Mouse (Mus musculus): ENCODE measurements around the gene Lrrc8e. TPM values are rescaled to one million over a fixed set of nuclear protein-coding genes. Genes with fewer than 3 reads are reported as not detected.

Gene Lrrc8e
- polyA plus RNA-seq, 2 experiments: 0.30 to 0.37 TPM

DNA sequence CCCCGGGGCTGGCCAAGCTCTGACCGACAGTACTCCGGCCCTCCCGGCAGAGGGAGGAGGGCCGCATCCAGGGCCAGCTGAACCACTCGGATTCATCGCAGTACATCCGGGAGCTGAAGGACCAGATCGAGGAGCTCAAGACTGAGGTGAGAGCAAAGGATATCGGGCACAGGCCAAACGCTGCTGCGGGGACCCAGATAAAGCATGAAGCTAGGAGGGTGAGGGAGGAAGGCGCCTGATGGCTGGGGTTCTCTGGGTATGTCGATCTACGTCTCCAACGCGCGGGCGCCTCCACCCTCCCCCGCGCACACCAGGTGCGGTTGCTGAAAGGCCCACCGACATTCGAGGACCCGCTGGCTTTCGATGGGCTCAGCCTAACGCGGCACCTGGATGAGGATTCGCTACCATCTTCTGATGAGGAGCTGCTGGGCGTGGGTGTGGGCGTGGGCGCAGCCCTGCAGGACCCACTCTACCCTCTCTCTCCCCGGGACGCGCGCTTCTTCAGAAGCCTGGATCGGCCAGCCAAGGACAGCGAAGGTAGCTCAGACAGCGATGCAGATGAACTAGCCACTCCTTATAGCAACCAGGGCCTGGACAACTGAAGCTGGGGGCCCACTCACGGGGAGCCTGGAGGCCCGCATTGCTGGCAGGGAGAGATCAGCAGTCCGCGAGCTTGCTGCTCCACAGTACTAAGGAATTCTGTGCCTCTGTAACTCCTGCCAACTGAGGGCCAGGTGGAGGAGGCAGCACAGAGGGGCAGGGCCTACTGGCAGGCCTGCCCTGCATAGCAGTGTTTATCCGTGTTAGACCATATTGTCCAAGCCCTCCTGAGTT, 20.2 kb upstream of the Lrrc8e start:
- DNase-seq (ENCODE audit: low spot score): no peak
- no peak for TF ChIP-seq POLR2A (IDR thresholded peaks at IDR 0.05; ENCODE audit: borderline replicate concordance, extremely low read depth, insufficient read depth, insufficient read length)
- peak overlapping the region; percentile 31; the same call in 1 of the 2 replicates for H3K9ac ChIP-seq (ENCODE audit: low read depth, low read length, severe bottlenecking)
- no peak overlapping the region; the same call in 1 of the 2 replicates for H3K4me3 ChIP-seq (replicated peaks; ENCODE audit: low read length)
- no peak for ATAC-seq (ENCODE audit: low FRiP score, low read depth)
- H3K4me1 ChIP-seq (ENCODE audit: control insufficient read depth, insufficient read depth, low read length): peaks cover 5% of the 10 kb centered on the region; the same call in 1 of the 2 replicates
- H3K27ac ChIP-seq (replicated peaks; ENCODE audit: low read depth, low read length): no peak overlapping the region
- H3K27me3 ChIP-seq (ENCODE audit: control insufficient read depth, insufficient read depth, low read length): peaks cover 26% of the 10 kb centered on the region
- WGBS: 16% methylated on average over 44 of the region's 44 CpGs
- H3K9me3 ChIP-seq (ENCODE audit: control insufficient read depth, low read length): no peaks in the 10 kb centered on the region
- 0 out of 2 replicates have a peak overlapping the region, but pooled peaks have one; percentile 19 for H3K4me2 ChIP-seq (replicated peaks; ENCODE audit: low read depth, low read length, severe bottlenecking)
- H3K36me3 ChIP-seq (ENCODE audit: control insufficient read depth, insufficient read depth, low read length): peaks cover 23% of the 10 kb centered on the region

GRCm38 (mm10) chr8:4207016-4207350, 19.6 kb upstream of the Lrrc8e start:
- DNase-seq (ENCODE audit: low spot score) (no peak), ATAC-seq (ENCODE audit: low FRiP score, low read depth) (no peak)
- Histone ChIP-seq H3K4me1 (ENCODE audit: control insufficient read depth, insufficient read depth, low read length) (peaks cover 5% of the 10 kb centered on the region; the same call in 1 of the 2 replicates), H3K4me2 (replicated peaks; ENCODE audit: low read depth, low read length, severe bottlenecking) (no peak overlapping the region), H3K9ac (ENCODE audit: low read depth, low read length, severe bottlenecking) (no peak overlapping the region), H3K9me3 (ENCODE audit: control insufficient read depth, low read length) (no peaks in the 10 kb centered on the region), H3K36me3 (ENCODE audit: control insufficient read depth, insufficient read depth, low read length) (peaks cover 23% of the 10 kb centered on the region), H3K27ac (replicated peaks; ENCODE audit: low read depth, low read length) (no peak overlapping the region), H3K27me3 (ENCODE audit: control insufficient read depth, insufficient read depth, low read length) (peaks cover 26% of the 10 kb centered on the region), H3K4me3 (replicated peaks; ENCODE audit: low read length) (no peak overlapping the region)
- TF ChIP-seq POLR2A (IDR thresholded peaks at IDR 0.05; ENCODE audit: borderline replicate concordance, extremely low read depth, insufficient read depth, insufficient read length): no peak
- WGBS: 71% methylated on average over 2 of the region's 2 CpGs

GRCm38 (mm10) chr8:4211097-4211496, 15.5 kb upstream of the Lrrc8e start:
- no peak for TF ChIP-seq POLR2A (IDR thresholded peaks at IDR 0.05; ENCODE audit: borderline replicate concordance, extremely low read depth, insufficient read depth, insufficient read length)
- no peak overlapping the region for H3K9ac ChIP-seq (ENCODE audit: low read depth, low read length, severe bottlenecking)
- H3K4me1 ChIP-seq (ENCODE audit: control insufficient read depth, insufficient read depth, low read length): peaks cover 22% of the 10 kb centered on the region
- H3K27me3 ChIP-seq (ENCODE audit: control insufficient read depth, insufficient read depth, low read length): peaks cover 24% of the 10 kb centered on the region
- H3K4me2 ChIP-seq (replicated peaks; ENCODE audit: low read depth, low read length, severe bottlenecking): no peak overlapping the region
- H3K27ac ChIP-seq (replicated peaks; ENCODE audit: low read depth, low read length): no peak overlapping the region
- ATAC-seq (ENCODE audit: low FRiP score, low read depth): no peak
- no peak overlapping the region for H3K4me3 ChIP-seq (replicated peaks; ENCODE audit: low read length)
- no peaks in the 10 kb centered on the region for H3K9me3 ChIP-seq (ENCODE audit: control insufficient read depth, low read length)
- no peak for DNase-seq (ENCODE audit: low spot score)
- 85% methylated on average over 6 of the region's 6 CpGs for WGBS
- peaks cover 2% of the 10 kb centered on the region; the same call in 1 of the 2 replicates for H3K36me3 ChIP-seq (ENCODE audit: control insufficient read depth, insufficient read depth, low read length)

DNA sequence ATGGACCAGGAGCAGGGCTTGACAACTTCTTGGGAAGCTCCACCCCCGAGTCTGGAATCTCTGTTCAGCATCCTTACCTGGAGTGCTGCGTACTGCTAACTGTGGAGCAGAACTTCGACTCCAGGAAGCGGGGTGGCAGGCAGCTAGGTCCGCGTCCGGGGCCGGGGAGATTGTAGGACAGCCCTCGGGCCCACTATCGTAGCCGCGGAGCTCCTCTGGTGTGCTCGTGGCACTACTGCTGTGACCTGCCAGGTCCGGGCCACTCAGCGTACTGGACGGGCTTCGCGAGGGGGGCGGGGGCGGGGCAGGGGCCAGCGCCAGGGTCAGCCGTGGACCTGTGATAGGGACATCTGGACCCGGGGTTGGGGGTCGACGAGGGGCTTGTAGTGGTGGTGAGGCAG, 13.8 kb upstream of the Lrrc8e start:
- H3K27me3 ChIP-seq (ENCODE audit: control insufficient read depth, insufficient read depth, low read length): peaks cover 30% of the 10 kb centered on the region

DNA sequence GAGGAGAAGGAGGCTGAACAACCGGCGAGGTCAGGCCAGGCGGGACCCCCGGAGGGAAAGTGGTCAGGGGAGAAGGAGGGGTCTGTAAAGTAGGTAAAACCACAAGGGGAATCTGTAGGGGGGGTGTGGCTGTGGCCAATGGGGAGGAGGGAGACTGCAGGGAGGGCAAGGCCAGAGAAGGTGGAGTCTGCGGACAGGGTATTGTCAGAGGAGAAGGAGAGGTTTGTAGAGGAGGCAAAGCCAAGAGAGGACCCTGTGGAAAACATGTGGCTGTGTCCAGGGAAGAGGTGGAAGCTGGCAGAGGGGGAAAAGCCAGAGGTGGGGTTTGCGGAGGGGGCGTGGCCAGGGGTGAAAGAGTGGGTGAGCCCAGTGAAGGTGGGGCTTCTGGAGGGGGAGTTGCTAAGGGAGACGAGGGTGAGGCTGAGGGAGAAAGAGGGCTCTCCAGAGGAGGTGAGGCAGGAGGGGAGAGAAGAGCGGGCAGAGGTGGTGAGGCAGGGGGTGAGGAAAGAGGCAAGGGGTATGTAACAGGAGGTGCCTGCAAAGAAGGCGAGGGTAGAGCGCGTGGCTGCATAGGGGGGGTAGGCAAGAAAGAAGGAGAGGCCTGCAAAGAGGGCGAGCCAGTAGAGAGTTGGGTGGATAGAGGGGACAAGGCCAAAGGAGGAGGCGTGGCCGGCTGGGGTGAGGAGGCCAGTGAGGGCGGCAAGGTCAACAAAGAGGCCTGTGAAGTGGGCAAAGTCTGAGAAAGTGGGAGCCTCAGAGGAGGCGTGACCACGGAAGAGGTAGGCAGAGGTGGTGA, 13.2 kb upstream of the Lrrc8e start:
- peak overlapping the region; percentile 42 for H3K4me3 ChIP-seq (replicated peaks; ENCODE audit: low read length)
- WGBS: 4% methylated on average over 18 of the region's 18 CpGs
- peak overlapping the region; percentile 54 for H3K9ac ChIP-seq (ENCODE audit: low read depth, low read length, severe bottlenecking)
- H3K9me3 ChIP-seq (ENCODE audit: control insufficient read depth, low read length): no peaks in the 10 kb centered on the region
- H3K27ac ChIP-seq (replicated peaks; ENCODE audit: low read depth, low read length): no peak overlapping the region
- no peaks in the 10 kb centered on the region for H3K36me3 ChIP-seq (ENCODE audit: control insufficient read depth, insufficient read depth, low read length)
- peak overlapping the region; percentile 95 for H3K4me2 ChIP-seq (replicated peaks; ENCODE audit: low read depth, low read length, severe bottlenecking)
- DNase-seq (ENCODE audit: low spot score) (no peak), ATAC-seq (ENCODE audit: low FRiP score, low read depth) (peak; percentile 60)
- TF ChIP-seq POLR2A (IDR thresholded peaks at IDR 0.05; ENCODE audit: borderline replicate concordance, extremely low read depth, insufficient read depth, insufficient read length): no peak
- H3K27me3 ChIP-seq (ENCODE audit: control insufficient read depth, insufficient read depth, low read length): peaks cover 36% of the 10 kb centered on the region
- H3K4me1 ChIP-seq (ENCODE audit: control insufficient read depth, insufficient read depth, low read length): peaks cover 26% of the 10 kb centered on the region; the same call in 1 of the 2 replicates

More for the DNA sequence above, 13.8 kb upstream of the Lrrc8e start:
- no peak for TF ChIP-seq POLR2A (IDR thresholded peaks at IDR 0.05; ENCODE audit: borderline replicate concordance, extremely low read depth, insufficient read depth, insufficient read length)
- H3K9ac ChIP-seq (ENCODE audit: low read depth, low read length, severe bottlenecking): peak overlapping the region; percentile 54
- no peaks in the 10 kb centered on the region for H3K9me3 ChIP-seq (ENCODE audit: control insufficient read depth, low read length)
- H3K4me2 ChIP-seq (replicated peaks; ENCODE audit: low read depth, low read length, severe bottlenecking): peak overlapping the region; percentile 95
- H3K4me3 ChIP-seq (replicated peaks; ENCODE audit: low read length): peak overlapping the region; percentile 42
- ATAC-seq (ENCODE audit: low FRiP score, low read depth) (peak; percentile 21; the same call in 1 of the 2 replicates), DNase-seq (ENCODE audit: low spot score) (no peak)
- H3K27ac ChIP-seq (replicated peaks; ENCODE audit: low read depth, low read length): no peak overlapping the region
- H3K4me1 ChIP-seq (ENCODE audit: control insufficient read depth, insufficient read depth, low read length): peaks cover 26% of the 10 kb centered on the region; the same call in 1 of the 2 replicates
- H3K36me3 ChIP-seq (ENCODE audit: control insufficient read depth, insufficient read depth, low read length): no peaks in the 10 kb centered on the region
- WGBS: 1% methylated on average over 24 of the region's 25 CpGs

Data from limb, embryonic 14.5 days (tissue).